Mouse (Mus musculus) ES-E14 (cell line): ENCODE measurements around the gene Ercc8.

ENCODE experiments used
- CHD2 ChIP-seq: IDR thresholded peaks from 2 replicates; pipeline ENCODE4 v1.6.1; 2014; ENCODE audit warnings: mild to moderate bottlenecking, low read depth, low read length, inconsistent platforms
- MAFK ChIP-seq: IDR thresholded peaks from 2 replicates; pipeline ENCODE4 v1.6.1; 2014; ENCODE audit warnings: mild to moderate bottlenecking, low read depth, low read length, inconsistent platforms; ENCODE audit not compliant: insufficient read depth
- ZNF384 ChIP-seq: IDR thresholded peaks from 2 replicates; pipeline ENCODE4 v1.6.1; 2012; ENCODE audit warnings: low read depth, low read length, inconsistent platforms

- TF ChIP-seq ZNF384 (no peak), MAFK (no peak), CHD2 (no peak)
These were observed 54.0 kb downstream of the Ercc8 start for GRCm38 (mm10) chr13:108212397-108213018.
